Mouse (Mus musculus): ENCODE measurements around the gene Cela2a. TPM values are rescaled to one million over a fixed set of nuclear protein-coding genes. Genes with fewer than 3 reads are reported as not detected.
"Not testable (repeated sequence)": the region's sequence is repeated elsewhere in the genome, so short reads cannot be mapped to it uniquely, and the experiment has no call there.

The Cela2a gene
- polyA plus RNA-seq, 2 experiments = 0.19 TPM; not detected in 1

DNA sequence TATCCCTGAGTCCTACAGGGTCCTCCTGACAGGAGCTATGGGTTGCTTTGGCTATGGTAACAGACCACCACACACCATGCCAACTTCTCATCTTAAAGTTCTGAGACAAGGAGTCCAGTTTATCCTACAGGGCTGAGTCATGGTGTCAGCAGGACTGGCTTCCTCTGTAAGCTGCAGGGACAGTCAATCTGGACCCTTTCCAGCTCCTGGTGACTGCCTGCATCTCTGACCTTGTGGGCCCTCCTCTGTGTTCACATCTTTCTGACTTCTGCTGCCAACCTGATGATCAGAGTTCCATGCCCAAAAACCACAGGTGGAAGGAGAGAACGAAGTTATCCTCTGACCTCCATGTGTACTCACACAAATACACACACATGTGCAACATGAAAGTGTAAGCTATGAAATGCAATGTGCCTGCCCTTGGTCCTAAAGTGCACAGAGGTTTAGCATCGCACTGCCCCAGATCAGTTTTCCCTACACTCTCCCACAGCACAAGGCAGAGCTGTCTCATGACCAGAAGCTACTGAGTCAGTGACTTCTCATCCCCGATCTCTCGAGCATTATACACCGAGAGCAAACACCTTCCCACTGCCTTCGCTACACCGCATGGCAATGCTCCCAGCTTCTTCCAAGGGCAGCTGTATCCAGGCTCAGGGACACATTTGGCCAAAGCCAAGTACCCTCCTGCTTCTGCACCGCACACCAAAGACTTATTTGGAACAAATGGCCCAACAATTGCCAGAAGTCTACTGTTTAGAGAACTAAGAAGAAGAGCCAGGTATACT, 44.6 kb downstream of the Cela2a start:
- no peak overlapping the region for H3K9ac ChIP-seq (ENCODE audit: low read depth, low read length, severe bottlenecking)
- H3K36me3 ChIP-seq (ENCODE audit: control insufficient read depth, insufficient read depth, low read length) = peaks cover 83% of the 10 kb centered on the region
- no peaks in the 10 kb centered on the region for H3K9me3 ChIP-seq (ENCODE audit: control insufficient read depth, low read length)
- H3K27ac ChIP-seq (replicated peaks; ENCODE audit: low read depth, low read length) = no peak overlapping the region
- TF ChIP-seq POLR2A (IDR thresholded peaks at IDR 0.05; ENCODE audit: borderline replicate concordance, extremely low read depth, insufficient read depth, insufficient read length) = no peak
- 96% methylated on average over 8 of the region's 8 CpGs for WGBS
- H3K4me1 ChIP-seq (ENCODE audit: control insufficient read depth, insufficient read depth, low read length) = no peaks in the 10 kb centered on the region
- no peak for DNase-seq (ENCODE audit: low spot score)
- H3K27me3 ChIP-seq (ENCODE audit: control insufficient read depth, insufficient read depth, low read length) = no peaks in the 10 kb centered on the region
- no peak for ATAC-seq (ENCODE audit: low FRiP score, low read depth)
- H3K4me2 ChIP-seq (replicated peaks; ENCODE audit: low read depth, low read length, severe bottlenecking) = no peak overlapping the region
- no peak overlapping the region for H3K4me3 ChIP-seq (replicated peaks; ENCODE audit: low read length)

DNA sequence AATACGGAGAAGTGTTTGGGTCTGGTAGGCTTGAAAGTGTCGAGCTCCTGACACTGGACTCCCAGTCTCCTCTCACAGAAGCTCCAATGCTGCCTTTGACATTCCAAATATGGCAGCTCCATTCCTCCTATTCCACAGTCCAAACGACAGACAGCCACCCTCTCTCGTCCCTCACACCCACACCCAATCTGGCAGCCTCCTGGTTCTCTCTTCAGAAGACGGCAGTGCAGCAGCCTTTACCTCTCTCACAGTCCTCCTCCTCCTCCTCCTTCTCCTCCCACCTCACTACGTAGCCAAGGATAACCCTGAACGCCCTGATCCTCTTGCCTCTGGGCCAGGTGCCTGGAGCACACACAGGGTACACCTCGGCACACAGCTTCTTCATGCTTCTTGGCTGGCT, 46.1 kb downstream of the Cela2a start:
- WGBS = 86% methylated on average over 8 of the region's 8 CpGs
- ATAC-seq (ENCODE audit: low FRiP score, low read depth) (no peak), DNase-seq (ENCODE audit: low spot score) (no peak)
- Histone ChIP-seq H3K9ac (ENCODE audit: low read depth, low read length, severe bottlenecking) (no peak overlapping the region), H3K36me3 (ENCODE audit: control insufficient read depth, insufficient read depth, low read length) (peaks cover 92% of the 10 kb centered on the region), H3K9me3 (ENCODE audit: control insufficient read depth, low read length) (no peaks in the 10 kb centered on the region), H3K4me3 (replicated peaks; ENCODE audit: low read length) (no peak overlapping the region), H3K27me3 (ENCODE audit: control insufficient read depth, insufficient read depth, low read length) (no peaks in the 10 kb centered on the region), H3K4me2 (replicated peaks; ENCODE audit: low read depth, low read length, severe bottlenecking) (no peak overlapping the region), H3K27ac (replicated peaks; ENCODE audit: low read depth, low read length) (no peak overlapping the region), H3K4me1 (ENCODE audit: control insufficient read depth, insufficient read depth, low read length) (no peaks in the 10 kb centered on the region)
- TF ChIP-seq POLR2A (IDR thresholded peaks at IDR 0.05; ENCODE audit: borderline replicate concordance, extremely low read depth, insufficient read depth, insufficient read length) = no peak

DNA sequence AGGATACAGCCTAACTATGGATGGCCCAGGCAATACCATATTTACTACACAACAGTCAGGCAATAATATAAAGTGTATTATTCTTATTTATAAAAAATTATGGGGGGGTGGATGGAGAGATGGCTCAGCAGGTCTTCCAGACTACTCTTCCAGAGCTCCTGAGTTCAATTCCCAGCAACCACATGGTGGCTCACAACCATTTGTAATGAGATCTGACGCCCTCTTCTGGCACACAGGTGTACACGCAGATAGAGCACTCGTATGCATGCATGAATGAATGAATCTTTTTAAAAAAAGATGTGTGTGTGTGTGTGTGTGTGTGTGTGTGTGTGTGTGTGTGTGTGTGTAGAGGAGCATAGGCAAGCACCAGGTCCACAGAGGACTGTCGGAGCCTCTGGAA, 52.9 kb downstream of the Cela2a start:
- not testable (repeated sequence) for H3K9ac ChIP-seq (ENCODE audit: low read depth, low read length, severe bottlenecking); H3K4me1 ChIP-seq (ENCODE audit: control insufficient read depth, insufficient read depth, low read length); H3K9me3 ChIP-seq (ENCODE audit: control insufficient read depth, low read length); H3K27ac ChIP-seq (replicated peaks; ENCODE audit: low read depth, low read length); H3K4me3 ChIP-seq (replicated peaks; ENCODE audit: low read length); DNase-seq (ENCODE audit: low spot score); H3K4me2 ChIP-seq (replicated peaks; ENCODE audit: low read depth, low read length, severe bottlenecking); H3K27me3 ChIP-seq (ENCODE audit: control insufficient read depth, insufficient read depth, low read length); ATAC-seq (ENCODE audit: low FRiP score, low read depth)
- 86% methylated on average over 4 of the region's 4 CpGs for WGBS
- H3K36me3 ChIP-seq (ENCODE audit: control insufficient read depth, insufficient read depth, low read length) = peaks cover 92% of the 10 kb centered on the region

DNA sequence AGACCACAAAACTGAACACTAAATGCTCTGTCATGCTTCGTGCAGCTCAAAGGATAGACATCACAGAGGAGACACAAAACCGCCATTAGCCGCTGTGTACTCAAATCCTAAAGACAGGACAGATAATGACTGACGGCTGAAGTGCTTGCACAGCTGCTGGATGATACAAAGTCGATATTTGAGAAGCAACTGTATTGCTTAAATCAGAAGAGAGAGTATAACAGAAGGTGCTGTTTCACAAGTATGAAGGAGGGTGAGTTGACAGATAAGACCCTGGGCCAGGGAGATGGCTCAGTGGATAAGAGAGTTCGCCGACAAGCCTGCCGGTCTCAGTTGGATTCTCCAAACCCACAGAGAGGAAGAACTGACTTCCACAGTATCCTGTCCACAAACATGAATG, 54.1 kb downstream of the Cela2a start:
- no peak for TF ChIP-seq POLR2A (IDR thresholded peaks at IDR 0.05; ENCODE audit: borderline replicate concordance, extremely low read depth, insufficient read depth, insufficient read length)
- H3K9ac ChIP-seq (ENCODE audit: low read depth, low read length, severe bottlenecking) = no peak overlapping the region
- H3K4me1 ChIP-seq (ENCODE audit: control insufficient read depth, insufficient read depth, low read length) = peaks cover 12% of the 10 kb centered on the region
- ATAC-seq (ENCODE audit: low FRiP score, low read depth) (no peak), DNase-seq (ENCODE audit: low spot score) (no peak)
- no peaks in the 10 kb centered on the region for H3K27me3 ChIP-seq (ENCODE audit: control insufficient read depth, insufficient read depth, low read length)
- H3K9me3 ChIP-seq (ENCODE audit: control insufficient read depth, low read length) = no peaks in the 10 kb centered on the region
- WGBS = 87% methylated on average over 8 of the region's 8 CpGs
- H3K27ac ChIP-seq (replicated peaks; ENCODE audit: low read depth, low read length) = no peak overlapping the region
- no peak overlapping the region for H3K4me2 ChIP-seq (replicated peaks; ENCODE audit: low read depth, low read length, severe bottlenecking)
- H3K36me3 ChIP-seq (ENCODE audit: control insufficient read depth, insufficient read depth, low read length) = peaks cover 95% of the 10 kb centered on the region
- H3K4me3 ChIP-seq (replicated peaks; ENCODE audit: low read length) = no peak overlapping the region

DNA sequence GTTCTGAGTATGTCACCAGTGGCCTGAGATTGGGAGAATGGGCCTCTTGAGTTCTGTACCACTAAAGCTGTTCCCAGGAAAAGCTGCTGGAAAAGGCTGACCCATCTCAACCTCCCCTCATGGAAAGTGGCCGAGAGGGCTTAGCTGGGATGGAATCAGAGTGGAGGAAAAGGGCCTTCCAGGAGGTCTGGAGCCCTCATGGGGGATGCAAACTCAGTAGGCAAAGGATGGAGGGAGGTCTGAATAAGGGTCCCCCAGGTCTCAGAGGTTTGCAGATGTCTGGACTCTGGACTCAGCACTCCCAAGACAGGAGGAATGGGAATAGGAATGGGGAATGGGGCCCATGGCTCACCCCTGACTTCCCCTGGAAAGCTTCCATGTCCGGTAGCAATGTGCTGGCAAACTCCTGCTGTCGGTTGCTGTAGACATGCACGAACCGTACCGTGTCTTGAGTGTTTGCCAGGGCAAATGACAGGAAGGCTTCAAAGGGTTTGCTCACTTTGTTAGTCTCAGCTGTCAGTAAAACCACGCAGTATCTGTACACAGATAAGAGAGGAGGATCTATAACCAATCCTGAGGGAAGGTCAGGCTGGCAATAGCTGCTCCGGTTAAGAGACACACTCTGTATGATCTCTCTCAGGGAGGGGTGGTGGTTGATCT, 56.3 kb downstream of the Cela2a start:
- H3K4me3 ChIP-seq (replicated peaks; ENCODE audit: low read length) = no peak overlapping the region
- no peak for TF ChIP-seq POLR2A (IDR thresholded peaks at IDR 0.05; ENCODE audit: borderline replicate concordance, extremely low read depth, insufficient read depth, insufficient read length)
- WGBS = 90% methylated on average over 8 of the region's 8 CpGs
- H3K27ac ChIP-seq (replicated peaks; ENCODE audit: low read depth, low read length) = no peak overlapping the region
- no peak overlapping the region for H3K4me2 ChIP-seq (replicated peaks; ENCODE audit: low read depth, low read length, severe bottlenecking)
- H3K9me3 ChIP-seq (ENCODE audit: control insufficient read depth, low read length) = no peaks in the 10 kb centered on the region
- no peak overlapping the region for H3K9ac ChIP-seq (ENCODE audit: low read depth, low read length, severe bottlenecking)
- peaks cover 86% of the 10 kb centered on the region for H3K36me3 ChIP-seq (ENCODE audit: control insufficient read depth, insufficient read depth, low read length)
- no peak for DNase-seq (ENCODE audit: low spot score)
- H3K4me1 ChIP-seq (ENCODE audit: control insufficient read depth, insufficient read depth, low read length) = peaks cover 21% of the 10 kb centered on the region
- ATAC-seq (ENCODE audit: low FRiP score, low read depth) = no peak
- H3K27me3 ChIP-seq (ENCODE audit: control insufficient read depth, insufficient read depth, low read length) = no peaks in the 10 kb centered on the region

Measured in limb, embryonic 14.5 days (tissue).